Mouse (Mus musculus) MEL (cell line): ENCODE data around the gene Ppp1r15a. TPM values are rescaled to one million over a fixed set of nuclear protein-coding genes. Genes with fewer than 3 reads are reported as not detected.
"Not testable (repeated sequence)": the region's sequence is repeated elsewhere in the genome, so short reads cannot be mapped to it uniquely, and the experiment has no call there.

ENCODE experiments used
- DNase-seq: peaks from one replicate; pipeline ENCODE4 v3.0.0; 2011; ENCODE audit warnings: low read depth, low spot score
- H3K27ac ChIP-seq: 2 replicates; pipeline ENCODE4 v1.5.1; 2012; ENCODE audit warnings: low read depth, mild to moderate bottlenecking, control low read depth, low read length, moderate library complexity; ENCODE audit not compliant: control insufficient read depth
- H3K27me3 ChIP-seq, 2 experiments: fragments of 150-350 bp in 1 of 2; sonication (generic) in 1 of 2; 2 replicates each; pipeline ENCODE4 v1.6.1; 2012; ENCODE audit warnings: low read length in 2 of 2, mild to moderate bottlenecking in 2 of 2, improper control_type of control experiment in 1 of 2, moderate library complexity in 1 of 2; ENCODE audit not compliant: insufficient read depth in 2 of 2, control insufficient read depth in 1 of 2
- H3K36me3 ChIP-seq, 2 experiments: 2 replicates each; pipeline ENCODE4 v1.6.1; 2012 to 2014; ENCODE audit warnings: low read length in 2 of 2, improper control_type of control experiment in 1 of 2, inconsistent platforms in 1 of 2, mild to moderate bottlenecking in 1 of 2; ENCODE audit not compliant: insufficient read depth in 2 of 2, control insufficient read depth in 1 of 2
- H3K4me1 ChIP-seq, 2 experiments: fragments of 150-350 bp in 1 of 2; sonication (generic) in 1 of 2; 2 replicates each; pipeline ENCODE4 v1.6.1; 2012; ENCODE audit warnings: low read length in 2 of 2, improper control_type of control experiment in 1 of 2, mild to moderate bottlenecking in 1 of 2; ENCODE audit not compliant: insufficient read depth in 2 of 2, control insufficient read depth in 1 of 2
- H3K4me3 ChIP-seq, 2 experiments: fragments of 150-350 bp in 1 of 2; sonication (generic) in 1 of 2; 2 replicates each; pipeline ENCODE4 v1.5.1; 2012; ENCODE audit warnings: low read depth in 2 of 2, low read length in 2 of 2, mild to moderate bottlenecking in 2 of 2, moderate library complexity in 2 of 2, control low read depth in 1 of 2, improper control_type of control experiment in 1 of 2; ENCODE audit not compliant: control insufficient read depth in 1 of 2, insufficient read depth in 1 of 2
- H3K79me2 ChIP-seq: 2 replicates; pipeline ENCODE4 v1.6.1; 2012; ENCODE audit warnings: mild to moderate bottlenecking, low read length, moderate library complexity; ENCODE audit not compliant: control insufficient read depth, poor library complexity, insufficient read depth
- H3K9ac ChIP-seq: 2 replicates; pipeline ENCODE4 v1.6.1; 2012; ENCODE audit warnings: low read depth, mild to moderate bottlenecking, control low read depth, low read length, moderate library complexity; ENCODE audit not compliant: control insufficient read depth, poor library complexity, severe bottlenecking
- H3K9me3 ChIP-seq: fragments of 150-350 bp; sonication (generic); replicated peaks from 2 replicates; pipeline ENCODE4 v1.6.1; 2012; ENCODE audit warnings: mild to moderate bottlenecking, low read length, improper control_type of control experiment, moderate library complexity; ENCODE audit not compliant: insufficient read depth
- BHLHE40 ChIP-seq: IDR thresholded peaks from 2 replicates; pipeline ENCODE4 v1.6.1; 2012; ENCODE audit warnings: low read depth, mild to moderate bottlenecking, inconsistent platforms, low read length, improper control_type of control experiment, borderline replicate concordance
- CHD2 ChIP-seq: IDR thresholded peaks from 2 replicates; pipeline ENCODE4 v1.6.1; 2011; ENCODE audit warnings: low read length, improper control_type of control experiment
- ELF1 ChIP-seq: IDR thresholded peaks from 2 replicates; pipeline ENCODE4 v1.6.1; 2014; ENCODE audit warnings: low read depth, mild to moderate bottlenecking, inconsistent platforms, low read length, improper control_type of control experiment, moderate library complexity
- ETS1 ChIP-seq: IDR thresholded peaks from 2 replicates; pipeline ENCODE4 v1.6.1; 2012; ENCODE audit warnings: low read depth, mild to moderate bottlenecking, inconsistent platforms, low read length, improper control_type of control experiment, moderate library complexity
- GABPA ChIP-seq: IDR thresholded peaks from 2 replicates; pipeline ENCODE4 v1.6.1; 2012; ENCODE audit warnings: low read depth, mild to moderate bottlenecking, inconsistent platforms, low read length, improper control_type of control experiment, moderate library complexity
- GATA1 ChIP-seq: IDR thresholded peaks from 2 replicates; pipeline ENCODE4 v1.6.1; 2011; ENCODE audit warnings: low read depth, low read length, improper control_type of control experiment
- HCFC1 ChIP-seq: IDR thresholded peaks from 2 replicates; pipeline ENCODE4 v1.6.1; 2012; ENCODE audit warnings: low read depth, mild to moderate bottlenecking, inconsistent platforms, low read length, improper control_type of control experiment, moderate library complexity
- JUND ChIP-seq: IDR thresholded peaks from 2 replicates; pipeline ENCODE4 v1.6.1; 2011; ENCODE audit warnings: low read depth, mild to moderate bottlenecking, improper control_type of control experiment, low read length
- KAT2A ChIP-seq: conservative IDR thresholded peaks from 2 replicates; pipeline ENCODE4 v1.6.1; 2012; ENCODE audit warnings: low read depth, low read length, improper control_type of control experiment, inconsistent platforms
- MAX ChIP-seq: IDR thresholded peaks from 2 replicates; pipeline ENCODE4 v1.6.1; 2011; ENCODE audit warnings: low read length, improper control_type of control experiment
- MAZ ChIP-seq: IDR thresholded peaks from 2 replicates; pipeline ENCODE4 v1.6.1; 2012; ENCODE audit warnings: low read depth, mild to moderate bottlenecking, inconsistent platforms, low read length, improper control_type of control experiment
- MEF2A ChIP-seq: IDR thresholded peaks from 2 replicates; pipeline ENCODE4 v1.6.1; 2014; ENCODE audit warnings: low read depth, mild to moderate bottlenecking, inconsistent platforms, low read length, improper control_type of control experiment; ENCODE audit not compliant: poor library complexity, insufficient replicate concordance, severe bottlenecking; ENCODE audit errors: extremely low read depth
- MYB ChIP-seq: IDR thresholded peaks from 2 replicates; pipeline ENCODE4 v1.6.1; 2011; ENCODE audit warnings: mild to moderate bottlenecking, low read depth, low read length, improper control_type of control experiment
- MYC ChIP-seq: IDR thresholded peaks from 2 replicates; pipeline ENCODE4 v1.6.1; 2011; ENCODE audit warnings: low read depth, mild to moderate bottlenecking, low read length, improper control_type of control experiment, moderate library complexity
- NELFE ChIP-seq: IDR thresholded peaks from 2 replicates; pipeline ENCODE4 v1.6.1; 2011; ENCODE audit warnings: low read depth, low read length, improper control_type of control experiment
- NRF1 ChIP-seq: IDR thresholded peaks from 2 replicates; pipeline ENCODE4 v1.6.1; 2014; ENCODE audit warnings: low read depth, mild to moderate bottlenecking, inconsistent platforms, low read length, improper control_type of control experiment, moderate library complexity; ENCODE audit not compliant: poor library complexity, insufficient read depth, severe bottlenecking
- POLR2AphosphoS2 ChIP-seq: IDR thresholded peaks from 2 replicates; pipeline ENCODE4 v1.6.1; 2011; ENCODE audit warnings: low read length, improper control_type of control experiment
- RAD21 ChIP-seq: IDR thresholded peaks from 2 replicates; pipeline ENCODE4 v1.6.1; 2011; ENCODE audit warnings: mild to moderate bottlenecking, low read depth, low read length, improper control_type of control experiment
- RCOR1 ChIP-seq: IDR thresholded peaks from 2 replicates; pipeline ENCODE4 v1.6.1; 2012; ENCODE audit warnings: low read depth, mild to moderate bottlenecking, inconsistent platforms, low read length, improper control_type of control experiment
- SIN3A ChIP-seq: IDR thresholded peaks from 2 replicates; pipeline ENCODE4 v1.6.1; 2012; ENCODE audit warnings: low read length, improper control_type of control experiment, inconsistent platforms
- SMC3 ChIP-seq: IDR thresholded peaks from 2 replicates; pipeline ENCODE4 v1.6.1; 2011; ENCODE audit warnings: low read depth, low read length, improper control_type of control experiment
- TAL1 ChIP-seq: IDR thresholded peaks from 2 replicates; pipeline ENCODE4 v1.6.1; 2012; ENCODE audit warnings: mild to moderate bottlenecking, inconsistent platforms, low read length, moderate library complexity, mixed read lengths
- TBP ChIP-seq: IDR thresholded peaks from 2 replicates; pipeline ENCODE4 v1.8.0; 2011; ENCODE audit warnings: low read depth, low read length, improper control_type of control experiment
- TCF12 ChIP-seq: IDR thresholded peaks from 2 replicates; pipeline ENCODE4 v1.6.1; 2014; ENCODE audit warnings: low read depth, mild to moderate bottlenecking, inconsistent platforms, low read length, improper control_type of control experiment, moderate library complexity
- UBTF ChIP-seq: IDR thresholded peaks from 2 replicates; pipeline ENCODE4 v1.6.1; 2012; ENCODE audit warnings: low read depth, mild to moderate bottlenecking, inconsistent platforms, low read length, improper control_type of control experiment, moderate library complexity, borderline replicate concordance; ENCODE audit not compliant: insufficient read depth
- USF2 ChIP-seq, 2 experiments: IDR thresholded peaks; 2 replicates each; pipeline ENCODE4 v1.6.1; 2011 to 2012; ENCODE audit warnings: improper control_type of control experiment in 2 of 2, low read length in 2 of 2, borderline replicate concordance in 1 of 2, inconsistent platforms in 1 of 2, low read depth in 1 of 2, mild to moderate bottlenecking in 1 of 2; ENCODE audit not compliant: insufficient read depth in 1 of 2
- ZC3H11A ChIP-seq: IDR thresholded peaks from 2 replicates; pipeline ENCODE4 v1.6.1; 2012; ENCODE audit warnings: low read depth, mild to moderate bottlenecking, inconsistent platforms, low read length, improper control_type of control experiment
- ZKSCAN1 ChIP-seq: IDR thresholded peaks from 2 replicates; pipeline ENCODE4 v1.6.1; 2012; ENCODE audit warnings: low read depth, mild to moderate bottlenecking, inconsistent platforms, low read length, improper control_type of control experiment, moderate library complexity
- ZNF384 ChIP-seq: IDR thresholded peaks from 2 replicates; pipeline ENCODE4 v1.6.1; 2012; ENCODE audit warnings: low read depth, mild to moderate bottlenecking, inconsistent platforms, low read length, improper control_type of control experiment
- polyA plus RNA-seq, 2 experiments: library from polyadenylated mRNA; stranded (reverse) in 1 of 2; unstranded in 1 of 2; fragments of >175 nt in 1 of 2; fragments of >200 nt in 1 of 2; gene quantifications; 2 replicates each; pipeline versions ENCODE4 v1.2.1 to v1.2.4; 2012; ENCODE audit warnings: low replicate concordance in 2 of 2, low read depth in 1 of 2; ENCODE audit not compliant: insufficient read length in 2 of 2, insufficient read depth in 1 of 2, missing spikeins in 1 of 2
- total RNA-seq: library from RNA; depleted of rRNA; stranded (reverse); fragments of 300-350 nt; gene quantifications from 2 replicates; pipeline ENCODE4 v1.2.3, GENCODE M21; 2012

Ppp1r15a gene
- total and polyA plus RNA-seq, 3 experiments, result 27.0 to 78.0 TPM; not detected in 1

DNA sequence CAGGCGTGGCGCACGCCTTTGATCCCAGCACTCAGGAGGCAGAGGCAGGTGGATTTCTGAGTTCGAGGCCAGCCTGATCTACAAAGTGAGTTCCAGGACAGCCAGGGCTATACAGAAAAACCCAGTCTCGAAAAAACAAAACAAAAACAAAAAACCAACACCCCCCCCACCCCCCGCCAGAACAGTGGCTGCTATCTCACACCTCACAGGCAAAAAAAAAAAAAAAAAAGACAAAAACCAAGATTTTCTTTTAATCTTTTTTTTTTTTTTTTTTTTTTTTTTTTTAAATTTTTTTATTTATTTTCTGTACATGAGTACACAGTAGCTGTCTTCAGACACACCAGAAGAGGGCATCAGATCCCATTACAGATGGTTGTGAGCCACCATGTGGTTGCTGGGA, 1.1 kb upstream of the Ppp1r15a start:
- not testable (repeated sequence) for H3K27me3 ChIP-seq, DNase-seq, H3K9me3 ChIP-seq
- H3K36me3 ChIP-seq, result peaks cover 0 to 29% of the 10 kb centered on the region in 2 experiments; a peak in 2 of 4 replicates
- H3K27ac ChIP-seq, result peak overlapping the region; percentile 95
- H3K79me2 ChIP-seq, result peaks cover 27% of the 10 kb centered on the region
- peak; percentile 66 for TF ChIP-seq TBP
- TF ChIP-seq ZNF384, result peak; percentile 56; the same call in 1 of the 2 replicates
- H3K4me3 ChIP-seq, result peak overlapping the region; percentile 59 to 95; a peak in 3 of 4 replicates
- H3K4me1 ChIP-seq, result peaks cover 0 to 23% of the 10 kb centered on the region in 2 experiments; a peak in 3 of 4 replicates
- peak overlapping the region; percentile 63 for H3K9ac ChIP-seq

DNA sequence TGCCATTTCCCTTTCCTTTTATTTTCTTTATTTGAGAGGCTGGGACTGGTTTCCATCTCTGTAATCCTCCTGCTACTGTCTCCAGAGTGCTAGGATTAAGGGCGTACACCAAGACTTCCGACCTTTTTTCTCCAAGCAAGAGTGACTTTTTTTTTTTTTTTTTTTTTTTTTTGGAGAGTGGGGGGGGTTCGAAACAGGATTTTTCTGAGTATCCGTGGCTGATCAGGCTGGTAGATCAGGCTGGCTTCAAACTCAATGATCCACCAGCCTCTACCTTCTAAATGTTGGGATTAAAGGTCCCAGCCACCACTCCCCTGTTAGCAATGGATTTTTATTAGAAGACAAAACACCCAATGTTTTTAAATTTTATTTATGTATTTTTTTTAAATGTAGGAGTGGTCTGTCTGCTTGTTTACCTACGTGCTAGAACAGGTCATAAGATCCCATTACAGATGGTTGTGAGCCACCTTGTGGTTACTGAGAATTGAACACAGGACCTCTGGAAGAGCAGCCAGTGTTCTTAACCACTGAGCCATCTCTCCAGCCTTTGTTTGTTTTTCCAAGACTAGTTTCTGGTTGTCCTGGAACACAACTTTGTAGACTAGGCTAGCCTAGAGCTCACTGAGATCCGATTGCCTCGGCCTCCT, 529 bp upstream of the Ppp1r15a start:
- Histone ChIP-seq H3K79me2 (peaks cover 27% of the 10 kb centered on the region), H3K4me3 (peak overlapping the region; percentile 59 to 95), H3K27me3 (peaks cover 0 to 3% of the 10 kb centered on the region in 2 experiments; a peak in 1 of 4 replicates), H3K27ac (peak overlapping the region; percentile 95), H3K9ac (peak overlapping the region; percentile 63), H3K36me3 (peaks cover 0 to 31% of the 10 kb centered on the region in 2 experiments; a peak in 2 of 4 replicates), H3K9me3 (no peaks in the 10 kb centered on the region), H3K4me1 (peaks cover 0 to 23% of the 10 kb centered on the region in 2 experiments; a peak in 3 of 4 replicates)
- peak; percentile 66 for DNase-seq
- TF ChIP-seq ZNF384 (peak; percentile 88), ZKSCAN1 (no peak), JUND (no peak), SIN3A (peak; percentile 10; the same call in 1 of the 2 replicates), USF2 (IDR thresholded peaks at IDR 0.05; ENCODE audit: borderline replicate concordance in 1 of 2, insufficient read depth in 1 of 2, low read depth in 1 of 2, low read length in 2 of 2) (no peak), RAD21 (peak; percentile 30), RCOR1 (peak; percentile 11; the same call in 1 of the 2 replicates), TCF12 (no peak; the same call in 1 of the 2 replicates), NRF1 (no peak), GATA1 (no peak), CHD2 (no peak), SMC3 (peak; percentile 46), ELF1 (no peak), UBTF (no peak), NELFE (peak; percentile 54), ZC3H11A (peak; percentile 23; the same call in 1 of the 2 replicates), TBP (no peak), ETS1 (no peak), TAL1 (0 out of 2 replicates have a peak, but pooled peaks have one; percentile 0), MAZ (peak; percentile 7; the same call in 1 of the 2 replicates), MAX (no peak), HCFC1 (no peak; the same call in 1 of the 2 replicates), BHLHE40 (peak; percentile 25), GABPA (no peak), KAT2A (no peak), MYB (no peak), MYC (no peak), MEF2A (no peak), POLR2AphosphoS2 (peak; percentile 56; the same call in 1 of the 2 replicates)
